Mouse (Mus musculus) spleen, postnatal 4 days (tissue): ENCODE data around the gene Ubtfl1.
"Not testable (repeated sequence)": the region's sequence is repeated elsewhere in the genome, so short reads cannot be mapped to it uniquely, and the experiment has no call there.

Experiments used
- DNase-seq, 2 experiments: peaks; one replicate each; pipeline ENCODE4 v3.0.0; 2022; ENCODE audit warnings: low spot score in 2 of 2

Gene Ubtfl1

GRCm38 (mm10) chr9:18404118-18404517 is at the start of gene Ubtfl1:
TSS of gene Ubtfl1 (plus strand) at chr9:18404418.
- no peak for DNase-seq

DNA sequence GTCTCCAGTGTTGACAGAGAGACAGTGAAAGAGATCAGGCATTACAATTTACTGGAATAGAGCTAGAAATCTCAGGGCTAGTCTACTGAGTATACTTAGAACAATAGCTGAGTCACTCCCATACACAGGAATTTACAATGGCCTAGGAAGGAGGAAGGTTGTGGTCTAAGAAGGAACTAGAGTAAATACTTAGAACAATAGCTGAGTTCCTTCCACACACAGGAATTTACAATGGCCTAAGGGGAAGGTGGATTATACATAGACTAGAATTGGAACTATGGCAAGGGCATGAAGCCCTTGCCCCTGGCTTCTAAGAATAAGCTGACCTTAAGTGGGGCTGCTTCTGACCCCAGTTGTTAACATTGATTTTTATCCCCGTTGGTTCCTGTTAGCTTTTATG is 31.2 kb upstream of the Ubtfl1 start:
- DNase-seq: not testable (repeated sequence)

- no peak for DNase-seq
Observed at GRCm38 (mm10) chr9:18385782-18386181, 18.4 kb upstream of the Ubtfl1 start.

DNA sequence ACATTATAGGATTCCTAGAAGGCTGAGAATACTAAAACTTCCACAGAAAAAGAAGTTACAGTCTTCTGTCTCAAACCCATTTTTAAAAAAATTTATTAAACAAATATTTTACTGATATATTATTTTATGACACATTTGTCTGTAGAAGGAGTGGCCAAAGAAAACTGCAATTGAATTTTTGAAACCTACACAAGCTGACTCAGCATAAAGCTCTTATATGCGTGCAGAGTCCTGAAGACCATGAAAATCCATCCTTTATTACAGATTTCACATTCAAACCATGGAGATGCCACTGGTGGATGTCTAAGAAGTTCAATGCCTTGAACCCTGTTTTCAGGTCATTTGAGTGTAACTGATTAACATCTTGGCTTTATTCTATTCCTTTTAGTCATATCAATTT is 4.6 kb upstream of the Ubtfl1 start:
- no peak for DNase-seq

GRCm38 (mm10) chr9:18402895-18403294 is 1.3 kb upstream of the Ubtfl1 start, which contains the start of gene Naalad2:
TSS of gene Naalad2 (minus strand) at chr9:18402995.
- DNase-seq: not testable (repeated sequence)

- DNase-seq: not testable (repeated sequence)
Observed at GRCm38 (mm10) chr9:18412371-18412770, 8.2 kb downstream of the Ubtfl1 start.

GRCm38 (mm10) chr9:18430354-18430753 is 26.1 kb downstream of the Ubtfl1 start, which contains the start of gene Mbd3l2:
TSS of gene Mbd3l2 (plus strand) at chr9:18430654.
- no peak for DNase-seq

- no peak for DNase-seq
Observed at GRCm38 (mm10) chr9:18431687-18432086, 27.5 kb downstream of the Ubtfl1 start.

GRCm38 (mm10) chr9:18456520-18456919 is 52.3 kb downstream of the Ubtfl1 start:
- DNase-seq: no peak
